Mouse (Mus musculus): Measurements from ENCODE around the gene Tnxb. TPM values are rescaled to one million over a fixed set of nuclear protein-coding genes. Genes with fewer than 3 reads are reported as not detected.

Tnxb gene
- polyA plus RNA-seq, 1 experiment: not detected

GRCm38 (mm10) chr17:34660259-34660820 lies 10.0 kb upstream of the Tnxb start:
- Histone ChIP-seq H3K27ac (ENCODE audit: insufficient read depth, low read depth, low read length) (no peak overlapping the region), H3K4me3 (ENCODE audit: insufficient read depth, low read depth, low read length) (no peak overlapping the region), H3K4me1 (ENCODE audit: control insufficient read depth, insufficient read depth, low read length) (peaks cover 32% of the 10 kb centered on the region)
- 36% methylated on average over 11 of the region's 11 CpGs for whole genome bisulfite sequencing
- no peak for TF ChIP-seq CTCF (IDR thresholded peaks at IDR 0.05; ENCODE audit: insufficient read depth, low read depth, low read length)
- TF ChIP-seq POLR2A (IDR thresholded peaks at IDR 0.05; ENCODE audit: insufficient read depth, low read depth, low read length): no peak

- Histone ChIP-seq H3K4me3 (ENCODE audit: insufficient read depth, low read depth, low read length) (peak overlapping the region; percentile 20), H3K4me1 (ENCODE audit: control insufficient read depth, insufficient read depth, low read length) (peaks cover 24% of the 10 kb centered on the region), H3K27ac (ENCODE audit: insufficient read depth, low read depth, low read length) (no peak overlapping the region)
- 5% methylated on average over 19 of the region's 19 CpGs for WGBS
- TF ChIP-seq CTCF (IDR thresholded peaks at IDR 0.05; ENCODE audit: insufficient read depth, low read depth, low read length) (no peak), POLR2A (IDR thresholded peaks at IDR 0.05; ENCODE audit: insufficient read depth, low read depth, low read length) (no peak)
These were observed 9.2 kb upstream of the Tnxb start for GRCm38 (mm10) chr17:34661121-34661591.

GRCm38 (mm10) chr17:34662468-34662867 lies 7.9 kb upstream of the Tnxb start:
- H3K27ac ChIP-seq (ENCODE audit: insufficient read depth, low read depth, low read length): no peak overlapping the region
- TF ChIP-seq CTCF (IDR thresholded peaks at IDR 0.05; ENCODE audit: insufficient read depth, low read depth, low read length) (no peak), POLR2A (IDR thresholded peaks at IDR 0.05; ENCODE audit: insufficient read depth, low read depth, low read length) (no peak)
- 77% methylated on average over 1 of the region's 1 CpGs for WGBS
- H3K4me3 ChIP-seq (ENCODE audit: insufficient read depth, low read depth, low read length): no peak overlapping the region
- H3K4me1 ChIP-seq (ENCODE audit: control insufficient read depth, insufficient read depth, low read length): peaks cover 12% of the 10 kb centered on the region

- H3K4me1 ChIP-seq (ENCODE audit: control insufficient read depth, insufficient read depth, low read length): peaks cover 10% of the 10 kb centered on the region
- TF ChIP-seq POLR2A (IDR thresholded peaks at IDR 0.05; ENCODE audit: insufficient read depth, low read depth, low read length) (no peak), CTCF (IDR thresholded peaks at IDR 0.05; ENCODE audit: insufficient read depth, low read depth, low read length) (no peak)
- WGBS: 88% methylated on average over 8 of the region's 8 CpGs
- H3K27ac ChIP-seq (ENCODE audit: insufficient read depth, low read depth, low read length): no peak overlapping the region
- H3K4me3 ChIP-seq (ENCODE audit: insufficient read depth, low read depth, low read length): no peak overlapping the region
These were observed 7.4 kb upstream of the Tnxb start for GRCm38 (mm10) chr17:34662978-34663377.

- Histone ChIP-seq H3K27ac (ENCODE audit: insufficient read depth, low read depth, low read length) (no peak overlapping the region), H3K4me3 (ENCODE audit: insufficient read depth, low read depth, low read length) (no peak overlapping the region), H3K4me1 (ENCODE audit: control insufficient read depth, insufficient read depth, low read length) (peaks cover 10% of the 10 kb centered on the region)
- no peak for TF ChIP-seq POLR2A (IDR thresholded peaks at IDR 0.05; ENCODE audit: insufficient read depth, low read depth, low read length)
- no peak for TF ChIP-seq CTCF (IDR thresholded peaks at IDR 0.05; ENCODE audit: insufficient read depth, low read depth, low read length)
- whole genome bisulfite sequencing: 41% methylated on average over 1 of the region's 1 CpGs
These were observed 6.8 kb upstream of the Tnxb start for GRCm38 (mm10) chr17:34663558-34663957.

GRCm38 (mm10) chr17:34664472-34664871 lies 5.9 kb upstream of the Tnxb start:
- Histone ChIP-seq H3K4me3 (ENCODE audit: insufficient read depth, low read depth, low read length) (no peak overlapping the region), H3K27ac (ENCODE audit: insufficient read depth, low read depth, low read length) (no peak overlapping the region), H3K4me1 (ENCODE audit: control insufficient read depth, insufficient read depth, low read length) (peaks cover 10% of the 10 kb centered on the region)
- TF ChIP-seq CTCF (IDR thresholded peaks at IDR 0.05; ENCODE audit: insufficient read depth, low read depth, low read length): no peak
- no peak for TF ChIP-seq POLR2A (IDR thresholded peaks at IDR 0.05; ENCODE audit: insufficient read depth, low read depth, low read length)
- WGBS: 74% methylated on average over 7 of the region's 7 CpGs

- Histone ChIP-seq H3K27ac (ENCODE audit: insufficient read depth, low read depth, low read length) (no peak overlapping the region), H3K4me3 (ENCODE audit: insufficient read depth, low read depth, low read length) (peak overlapping the region; percentile 25), H3K4me1 (ENCODE audit: control insufficient read depth, insufficient read depth, low read length) (peaks cover 13% of the 10 kb centered on the region)
- 11% methylated on average over 93 of the region's 93 CpGs for WGBS
- TF ChIP-seq CTCF (IDR thresholded peaks at IDR 0.05; ENCODE audit: insufficient read depth, low read depth, low read length) (no peak), POLR2A (IDR thresholded peaks at IDR 0.05; ENCODE audit: insufficient read depth, low read depth, low read length) (no peak)
These were observed 1.1 kb downstream of the Tnxb start for GRCm38 (mm10) chr17:34671151-34672066.

- WGBS: 38% methylated on average over 49 of the region's 49 CpGs
- Histone ChIP-seq H3K27ac (ENCODE audit: insufficient read depth, low read depth, low read length) (no peak overlapping the region), H3K4me3 (ENCODE audit: insufficient read depth, low read depth, low read length) (0 out of 2 replicates have a peak overlapping the region, but pooled peaks have one; percentile 25), H3K4me1 (ENCODE audit: control insufficient read depth, insufficient read depth, low read length) (peaks cover 13% of the 10 kb centered on the region)
- TF ChIP-seq POLR2A (IDR thresholded peaks at IDR 0.05; ENCODE audit: insufficient read depth, low read depth, low read length) (no peak), CTCF (IDR thresholded peaks at IDR 0.05; ENCODE audit: insufficient read depth, low read depth, low read length) (no peak)
These were observed 2.0 kb downstream of the Tnxb start for GRCm38 (mm10) chr17:34672246-34672792.

GRCm38 (mm10) chr17:34673139-34673538 lies 2.8 kb downstream of the Tnxb start:
- no peak for TF ChIP-seq POLR2A (IDR thresholded peaks at IDR 0.05; ENCODE audit: insufficient read depth, low read depth, low read length)
- TF ChIP-seq CTCF (IDR thresholded peaks at IDR 0.05; ENCODE audit: insufficient read depth, low read depth, low read length): no peak
- 88% methylated on average over 7 of the region's 7 CpGs for WGBS

More at GRCm38 (mm10) chr17:34673139-34673538, 2.8 kb downstream of the Tnxb start:
- Histone ChIP-seq H3K4me3 (ENCODE audit: insufficient read depth, low read depth, low read length) (no peak overlapping the region), H3K27ac (ENCODE audit: insufficient read depth, low read depth, low read length) (no peak overlapping the region), H3K4me1 (ENCODE audit: control insufficient read depth, insufficient read depth, low read length) (peaks cover 13% of the 10 kb centered on the region)

Data from olfactory bulb, adult 2 months (tissue).